Mouse (Mus musculus) ovary, postnatal 14 days (tissue): ENCODE measurements around the gene Hibadh.

ENCODE experiments used
- DNase-seq: peaks from one replicate; pipeline ENCODE4 v3.0.0; 2022; ENCODE audit warnings: low spot score

Hibadh gene

DNA sequence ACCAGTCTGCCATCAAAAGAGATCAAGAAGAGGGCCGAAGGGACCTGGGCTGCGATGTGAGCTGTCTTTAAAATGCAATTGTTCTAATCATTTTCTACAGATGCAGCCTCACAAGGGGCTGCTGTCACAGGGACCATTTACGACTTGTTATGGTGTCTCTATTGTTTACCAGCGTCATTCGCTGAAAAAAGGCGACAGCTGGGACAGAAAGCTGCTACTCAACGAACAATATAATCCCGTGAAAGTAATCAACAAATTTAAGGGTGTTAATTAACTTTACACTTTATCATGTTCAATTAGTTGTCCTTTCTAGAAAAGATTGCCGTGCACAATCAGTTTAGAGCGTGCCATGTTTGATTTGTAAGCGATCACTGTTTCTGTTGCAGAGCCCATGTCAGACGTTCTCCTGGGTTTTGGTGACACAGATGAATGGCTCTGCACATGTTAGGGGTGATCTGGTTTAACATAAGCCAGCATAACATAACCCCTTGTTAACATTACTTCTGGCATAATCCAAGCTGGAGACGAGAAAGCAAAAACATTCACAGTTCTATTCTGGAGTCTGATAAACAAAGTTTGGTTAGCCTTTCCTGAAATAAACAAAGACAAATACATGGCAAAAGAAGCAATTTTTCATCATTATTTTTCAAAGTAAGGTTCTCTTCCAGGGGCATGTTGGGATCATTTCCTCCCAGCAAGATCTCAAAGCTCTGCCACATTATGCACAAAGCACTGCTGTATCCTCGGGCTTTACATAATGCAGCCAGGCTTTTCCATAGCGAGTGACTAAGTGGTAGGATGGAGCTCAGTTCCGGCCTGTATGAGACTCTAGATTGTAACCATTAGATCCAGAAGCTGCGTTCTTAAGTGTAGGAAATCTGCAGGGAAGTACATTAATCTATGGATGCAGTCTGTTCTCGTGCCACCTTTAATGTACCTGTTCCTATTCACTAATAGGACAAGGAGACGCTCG is 72.6 kb downstream of the Hibadh start:
- DNase-seq: no peak

DNA sequence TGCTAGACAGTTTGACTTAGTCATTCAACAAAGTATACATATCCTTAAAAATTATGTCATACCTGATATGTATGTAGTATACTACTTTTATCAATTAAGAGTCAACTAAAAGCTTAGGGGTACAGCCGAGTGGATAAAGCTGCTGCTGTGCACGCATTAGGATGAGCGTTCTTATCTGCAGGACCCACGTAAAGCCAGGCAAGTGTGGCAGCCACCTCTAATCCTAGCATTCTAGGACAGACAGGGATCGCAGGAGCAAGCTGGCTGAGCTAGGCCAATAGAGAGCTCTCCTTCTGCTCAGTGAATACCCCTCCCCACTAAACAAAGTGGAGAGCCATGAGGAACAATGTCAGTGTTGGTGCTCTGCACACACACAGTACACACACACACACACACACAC is 75.0 kb downstream of the Hibadh start:
- no peak for DNase-seq

DNA sequence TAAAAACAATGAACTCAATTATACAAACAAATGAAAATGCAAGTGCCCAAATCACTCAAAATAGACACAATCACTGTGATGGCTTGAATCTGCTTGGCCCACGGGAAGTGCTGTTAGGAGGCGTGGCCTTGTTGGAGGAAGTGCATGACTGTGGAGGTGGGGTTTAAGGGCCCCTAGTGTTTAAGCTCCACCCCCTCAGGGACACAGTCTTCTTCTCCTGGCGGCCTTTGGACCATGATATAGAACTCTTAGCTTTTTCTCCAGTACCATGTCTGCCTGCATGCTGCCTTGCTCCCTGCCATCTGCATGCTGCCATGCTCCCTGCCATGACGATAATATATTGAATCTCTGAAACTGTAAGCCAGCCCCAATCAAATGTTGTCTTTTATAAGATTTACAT is 77.2 kb downstream of the Hibadh start:
- no peak for DNase-seq

DNA sequence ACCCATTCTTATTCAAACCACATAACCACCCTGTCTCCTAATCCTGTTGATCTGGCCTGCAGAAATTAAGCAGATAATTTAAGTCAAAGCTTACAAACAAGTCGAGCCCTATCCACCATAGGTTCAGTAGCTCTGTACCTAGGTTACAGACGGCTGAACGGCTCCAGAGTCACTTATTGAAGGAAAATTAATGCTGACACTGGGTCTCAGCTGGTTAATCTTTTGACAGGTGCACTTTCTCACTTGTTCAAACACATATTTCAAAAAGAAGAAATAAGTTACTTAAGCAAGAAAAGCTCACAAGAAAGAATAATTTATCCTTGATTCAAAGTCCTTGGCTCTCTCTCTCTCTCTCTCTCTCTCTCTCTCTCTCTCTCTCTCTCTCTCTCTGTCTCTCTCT is 81.1 kb downstream of the Hibadh start:
- no peak for DNase-seq

DNA sequence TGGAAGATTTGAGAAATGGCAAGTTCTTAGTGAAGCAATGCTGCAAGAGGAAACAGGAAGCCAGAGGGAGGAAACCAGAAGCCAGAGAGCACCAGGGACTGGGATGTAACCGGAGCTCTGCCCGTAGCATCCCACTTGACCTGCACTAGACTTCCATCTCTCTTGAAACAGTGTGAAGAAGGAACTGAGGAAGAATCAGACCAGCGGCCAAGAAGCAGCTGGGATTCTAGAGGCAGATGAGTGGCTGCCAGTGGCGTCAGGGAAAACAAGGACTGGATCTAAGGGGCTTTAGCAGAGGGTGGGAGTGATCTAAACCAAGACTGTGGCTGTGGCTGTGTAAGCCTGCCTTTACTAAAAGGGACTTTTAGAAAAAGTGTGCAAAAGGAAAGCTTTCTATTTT is 95.8 kb downstream of the Hibadh start:
- no peak for DNase-seq

DNA sequence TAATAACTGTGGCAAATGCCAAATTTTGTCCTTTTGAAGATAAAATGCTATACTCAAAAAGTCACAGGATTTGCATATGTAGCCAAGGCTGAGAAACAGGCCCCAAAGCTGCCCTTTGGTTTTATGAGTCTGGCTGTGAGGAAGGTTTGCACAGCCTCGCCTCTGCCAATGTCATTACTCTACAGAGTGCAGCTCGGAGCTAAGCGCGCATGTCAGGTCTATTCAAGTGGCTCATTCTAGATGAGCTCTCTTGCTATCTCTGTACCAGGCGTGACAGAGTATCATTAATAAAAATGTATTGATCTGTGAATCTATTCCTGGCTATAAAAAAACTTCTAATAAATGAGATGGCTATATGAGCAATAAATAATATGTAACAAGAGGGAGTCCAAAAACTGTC is 97.7 kb downstream of the Hibadh start:
- DNase-seq: no peak

DNA sequence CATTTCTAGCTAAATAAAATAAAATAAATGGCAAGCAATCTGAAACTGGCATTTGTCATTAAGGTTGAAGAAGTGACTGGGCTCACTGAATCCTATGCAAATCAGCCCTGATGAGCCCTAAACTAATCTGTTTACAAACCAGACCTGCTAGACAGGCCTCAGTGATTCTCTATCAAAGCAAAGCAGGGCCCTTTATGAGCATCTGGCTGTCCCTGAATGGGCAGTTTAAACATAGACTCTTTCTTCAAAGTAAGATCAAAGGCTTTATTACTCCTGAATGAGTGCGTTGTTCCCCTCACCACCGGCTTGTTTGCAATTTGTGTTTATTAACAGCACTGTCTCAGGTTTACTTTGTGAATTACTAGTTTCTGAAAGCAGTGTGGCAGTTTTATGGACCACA is 100.3 kb downstream of the Hibadh start:
- DNase-seq: no peak

DNA sequence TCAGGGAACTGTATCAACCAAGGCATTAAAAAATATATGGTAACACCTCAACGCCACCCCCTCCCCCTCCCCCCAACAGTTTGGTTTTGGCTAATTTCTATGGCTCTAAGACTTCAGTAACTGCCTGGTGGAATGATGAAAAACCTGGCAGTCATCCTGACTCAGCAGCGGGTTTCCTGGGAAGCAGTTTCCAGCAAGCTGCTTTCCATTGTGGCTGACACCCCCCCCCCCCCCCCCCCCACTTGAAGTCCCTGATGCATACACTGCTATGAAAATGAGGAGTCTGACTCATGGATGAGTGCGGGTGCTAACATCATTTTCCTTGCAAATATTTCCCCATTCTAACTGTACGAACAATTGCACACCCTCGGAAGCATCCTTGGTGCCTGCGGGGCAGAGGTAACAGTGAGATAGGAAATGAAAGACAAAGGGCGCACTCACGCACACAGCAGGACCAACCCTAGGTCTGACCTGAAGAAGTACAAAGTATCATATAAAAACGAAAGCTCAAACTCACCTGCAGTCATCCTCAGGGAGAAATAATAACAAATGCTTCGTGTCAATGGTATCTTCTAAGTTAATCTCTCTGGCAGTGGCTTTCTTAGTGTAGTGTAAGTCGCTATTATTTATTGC is 105.0 kb downstream of the Hibadh start:
- no peak for DNase-seq

DNA sequence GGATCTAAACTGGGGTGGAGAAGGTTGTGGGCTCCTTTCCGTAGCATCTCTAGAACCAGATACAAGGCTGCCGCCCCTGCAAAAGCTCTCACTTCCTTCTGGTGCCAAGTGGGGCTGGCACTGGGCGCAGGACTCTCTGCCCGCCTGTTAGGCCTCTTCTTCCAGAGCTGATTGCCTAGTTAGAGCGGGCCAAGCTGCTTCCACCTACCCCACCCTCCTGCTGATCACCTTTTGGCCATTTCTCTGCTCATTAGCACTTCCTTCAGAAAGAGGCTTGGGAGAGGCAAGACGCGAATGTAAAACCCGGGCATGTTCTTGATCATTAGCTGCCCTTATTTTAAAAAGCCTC is 108.1 kb downstream of the Hibadh start:
- no peak for DNase-seq

DNA sequence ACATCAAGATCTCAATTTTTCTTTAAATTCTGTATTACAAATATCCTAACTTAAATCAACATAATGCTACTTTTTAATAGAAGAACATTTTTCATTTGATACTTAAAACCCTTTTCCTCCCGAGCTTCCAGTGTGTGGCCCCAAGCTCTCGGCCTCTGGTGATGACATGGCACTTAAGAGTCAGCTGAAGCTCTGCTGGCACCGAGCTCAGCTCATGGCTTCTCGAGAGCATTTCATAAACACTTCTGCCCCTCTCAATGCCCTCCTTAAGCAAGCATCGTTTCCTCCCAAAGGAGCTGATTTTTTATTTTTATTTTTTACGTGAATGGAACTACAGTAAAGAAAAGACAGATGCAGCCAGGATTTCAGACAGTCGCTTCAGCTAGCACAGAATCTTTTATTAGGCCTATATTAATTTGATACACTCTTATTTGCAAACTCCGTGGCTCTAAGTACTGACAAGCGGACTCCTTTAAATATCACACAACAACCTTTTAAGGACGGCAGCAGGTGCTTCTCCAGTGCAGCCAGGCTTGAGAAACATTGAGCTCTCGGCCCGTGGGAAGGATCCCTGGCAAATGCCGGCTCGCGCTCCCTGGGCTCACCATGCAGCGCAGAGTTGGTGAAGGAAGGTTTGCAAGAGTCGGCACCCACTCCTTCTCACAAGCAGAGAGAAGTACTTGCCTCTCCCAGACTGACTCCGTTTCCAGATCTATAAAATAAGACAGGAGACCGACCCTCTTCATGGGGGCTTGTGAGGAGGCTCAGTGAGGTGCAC is 108.6 kb downstream of the Hibadh start:
- DNase-seq: no peak

DNA sequence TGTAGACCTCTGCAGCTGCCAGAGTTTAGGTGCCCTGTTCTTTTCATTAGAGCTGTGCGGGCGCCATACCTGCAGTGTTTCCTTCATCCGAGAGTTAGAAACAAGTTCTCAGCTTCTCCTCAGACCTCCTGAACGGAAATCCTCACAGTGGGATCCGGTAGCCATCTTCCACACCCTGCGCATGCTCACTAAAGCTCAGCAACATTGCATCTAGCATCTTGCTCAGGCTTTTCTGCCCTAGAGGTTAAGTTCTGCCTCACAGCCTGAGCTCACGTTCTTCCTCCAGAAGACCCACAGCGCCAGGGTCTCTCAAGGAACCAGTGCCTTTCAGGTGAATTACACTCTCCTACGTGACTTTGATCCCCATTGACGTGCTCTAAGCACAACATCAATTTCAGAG is 109.3 kb downstream of the Hibadh start:
- DNase-seq: no peak

DNA sequence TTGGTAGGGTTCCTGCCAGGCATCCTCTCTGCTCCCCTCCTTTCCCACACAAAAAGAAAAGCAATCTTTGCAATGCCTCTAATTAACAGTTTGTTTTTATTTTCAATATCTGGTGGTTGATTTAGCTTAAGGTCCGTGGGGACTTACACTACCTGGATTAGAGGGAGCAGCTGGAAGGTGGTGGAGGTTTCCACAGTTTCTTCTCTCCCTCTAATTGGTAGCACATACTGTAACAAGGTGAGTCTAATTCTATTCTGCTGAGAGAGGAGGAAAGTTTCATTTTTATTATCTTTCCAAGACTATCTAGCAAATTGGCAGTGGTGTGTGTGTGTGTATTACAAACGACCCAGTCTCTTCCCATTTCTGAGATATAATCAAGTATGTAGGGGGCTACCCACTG is 116.0 kb downstream of the Hibadh start:
- DNase-seq: no peak

DNA sequence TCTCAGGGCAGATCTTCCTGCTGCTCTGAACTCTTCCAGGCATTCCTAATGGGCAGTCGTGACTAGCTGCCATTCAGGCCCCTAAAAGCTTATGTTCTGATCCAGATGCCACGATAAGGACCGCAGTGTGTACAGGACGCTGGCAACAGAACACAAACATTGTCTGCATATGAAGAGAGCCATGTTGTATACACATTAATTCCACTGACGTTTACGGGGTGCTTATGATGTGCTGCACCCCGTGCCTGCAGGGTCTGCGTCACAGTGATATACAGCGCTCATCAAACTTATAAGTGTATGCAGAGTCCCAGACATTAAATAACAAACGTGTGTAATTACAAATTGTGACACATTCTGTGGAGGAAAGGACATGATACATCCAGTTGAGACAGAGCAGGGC is 121.5 kb downstream of the Hibadh start:
- DNase-seq: no peak

DNA sequence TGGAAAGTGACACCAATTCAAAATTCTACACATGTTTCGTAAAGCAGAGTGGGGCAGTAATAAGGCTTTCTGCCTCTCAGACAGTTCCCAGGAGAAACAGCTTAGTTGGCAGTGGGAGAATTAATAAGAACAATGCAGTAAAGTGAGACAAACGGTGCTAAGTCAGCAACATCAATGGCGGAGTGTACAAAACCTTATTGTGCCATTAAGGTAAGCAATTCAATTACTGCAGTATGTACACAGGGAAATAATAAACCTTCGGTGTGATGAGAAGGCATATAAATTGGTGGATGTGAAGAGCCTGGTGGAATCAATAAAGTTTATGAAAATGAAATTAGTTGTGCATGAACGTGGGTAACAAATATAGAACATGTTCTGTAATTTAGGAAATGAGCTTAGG is 122.9 kb downstream of the Hibadh start:
- DNase-seq: no peak

DNA sequence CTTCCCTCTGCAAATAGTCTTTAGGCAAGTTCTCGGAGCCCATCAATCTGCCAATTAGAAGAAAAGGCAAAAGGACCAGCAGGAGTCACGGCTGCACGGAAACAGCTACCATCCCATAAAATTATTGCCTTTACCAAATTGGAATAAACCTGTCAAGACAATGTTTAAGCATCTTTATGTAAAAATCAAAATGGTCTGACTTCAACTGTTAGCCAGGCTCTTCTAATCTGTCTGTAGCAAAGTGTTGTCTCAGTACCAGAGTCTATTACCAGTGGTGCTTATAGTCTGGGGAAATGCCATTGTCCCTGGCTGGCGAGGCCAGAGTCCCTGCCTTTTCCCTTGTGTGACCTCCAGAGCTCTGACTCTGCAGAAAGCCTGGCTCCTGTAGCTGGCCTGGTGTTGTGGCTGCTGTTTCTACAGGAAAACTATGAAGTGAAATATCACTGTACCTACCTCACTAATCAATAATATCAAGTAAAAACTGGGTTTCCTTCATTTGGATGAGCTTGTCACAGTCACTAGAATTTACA is 126.2 kb downstream of the Hibadh start:
- DNase-seq: no peak

DNA sequence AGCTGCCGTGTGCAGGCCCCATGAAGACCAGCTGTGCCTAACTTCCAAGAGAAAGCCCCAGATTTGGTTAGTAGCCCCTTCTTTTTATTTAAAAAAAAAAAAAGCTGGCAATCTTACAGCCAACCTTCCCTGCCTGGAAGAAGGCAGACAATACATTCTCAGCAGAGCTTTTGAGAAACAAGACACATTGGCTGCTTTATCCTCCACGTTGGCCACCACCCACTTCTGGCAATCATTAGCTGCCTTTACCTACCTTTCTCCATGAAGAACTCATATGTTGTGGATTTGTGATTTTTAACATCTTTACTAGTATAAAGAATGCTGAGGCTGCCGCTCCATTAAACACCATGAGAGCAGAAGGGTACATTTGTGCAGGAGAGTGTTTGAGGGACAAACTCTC is 131.4 kb downstream of the Hibadh start:
- DNase-seq: no peak

DNA sequence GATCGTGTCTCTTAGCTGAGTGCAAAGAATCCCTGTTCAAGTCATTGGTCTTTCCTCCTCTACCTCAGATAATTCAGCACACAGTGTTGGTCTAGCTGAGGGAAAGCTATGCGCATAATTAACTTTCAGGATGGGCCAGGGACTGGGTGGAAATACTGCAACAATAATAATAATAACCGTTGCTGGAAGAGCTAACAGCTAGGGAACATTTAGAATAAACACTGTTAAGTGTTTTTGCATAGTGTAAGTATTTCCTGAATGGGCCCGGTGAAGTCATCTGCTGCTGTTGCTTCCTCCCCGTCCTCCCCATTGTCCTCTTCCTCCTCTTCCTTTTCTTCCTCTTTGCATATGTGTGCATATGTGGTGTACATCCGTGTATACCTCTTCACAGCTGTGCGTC is 132.2 kb downstream of the Hibadh start:
- no peak for DNase-seq

DNA sequence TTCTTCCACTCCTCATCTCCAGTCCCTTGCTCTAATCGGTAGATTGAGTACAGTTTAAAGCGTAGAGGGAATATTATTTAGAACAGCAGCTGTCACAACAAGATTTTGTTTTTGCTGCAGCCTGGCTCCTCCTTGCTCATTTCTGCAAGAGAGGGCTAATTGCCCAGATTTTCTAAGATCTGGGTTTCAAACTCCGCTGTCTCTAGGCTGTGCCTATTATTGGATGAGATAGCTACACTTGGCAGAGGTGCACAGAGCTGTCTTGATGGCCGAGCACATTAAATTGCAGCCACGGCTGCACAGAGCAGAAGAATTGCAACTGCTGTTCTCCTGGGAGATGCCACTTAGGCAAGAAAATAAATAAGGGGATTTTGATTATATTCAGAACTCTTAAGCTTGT is 133.0 kb downstream of the Hibadh start:
- DNase-seq: peak; percentile 5

DNA sequence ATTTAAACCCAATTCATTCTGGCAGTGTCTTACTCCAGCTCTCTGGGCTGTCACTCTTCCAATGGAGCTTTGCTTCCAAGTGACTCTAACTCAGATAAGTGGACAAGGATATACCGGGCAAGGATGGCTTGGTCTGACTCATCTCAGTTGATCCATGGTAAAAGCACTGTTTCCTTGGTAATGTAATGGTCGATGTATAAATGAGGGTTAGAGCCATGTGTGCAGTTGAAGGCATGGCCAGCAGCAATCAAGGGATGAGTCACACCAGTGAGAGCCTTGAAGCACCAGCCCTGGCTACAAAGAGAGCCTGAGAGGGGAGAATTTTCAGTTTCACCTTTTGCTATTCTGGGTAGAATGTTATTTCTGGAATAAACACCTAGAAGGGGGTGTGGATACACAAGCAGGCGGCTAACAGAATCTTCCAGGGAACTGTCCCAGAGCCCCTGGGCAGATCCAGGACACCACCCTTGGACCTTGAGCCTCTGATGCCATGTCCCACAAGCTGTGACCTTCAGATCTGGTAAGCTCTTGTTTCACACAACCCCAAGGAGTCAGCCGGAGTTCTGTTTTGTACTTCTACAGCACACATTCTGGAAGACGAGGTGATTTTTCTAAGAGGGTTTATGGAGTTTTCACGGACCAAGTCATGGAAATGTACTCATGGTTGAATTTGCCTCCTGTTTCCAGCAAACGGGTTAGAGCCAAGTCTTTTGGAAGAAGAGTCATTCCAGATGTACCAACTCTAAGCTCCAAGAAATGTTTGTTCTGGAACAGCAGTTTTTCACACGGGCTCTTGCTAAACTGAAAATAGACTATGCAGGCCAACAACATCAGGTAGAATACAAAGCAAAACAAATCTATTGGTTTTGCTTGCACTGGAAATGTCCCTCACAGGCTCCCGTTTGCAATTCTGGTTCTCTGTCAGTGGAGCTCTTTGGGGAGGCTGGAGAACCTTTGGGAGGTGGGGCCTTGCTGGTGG is 134.1 kb downstream of the Hibadh start:
- DNase-seq: no peak

DNA sequence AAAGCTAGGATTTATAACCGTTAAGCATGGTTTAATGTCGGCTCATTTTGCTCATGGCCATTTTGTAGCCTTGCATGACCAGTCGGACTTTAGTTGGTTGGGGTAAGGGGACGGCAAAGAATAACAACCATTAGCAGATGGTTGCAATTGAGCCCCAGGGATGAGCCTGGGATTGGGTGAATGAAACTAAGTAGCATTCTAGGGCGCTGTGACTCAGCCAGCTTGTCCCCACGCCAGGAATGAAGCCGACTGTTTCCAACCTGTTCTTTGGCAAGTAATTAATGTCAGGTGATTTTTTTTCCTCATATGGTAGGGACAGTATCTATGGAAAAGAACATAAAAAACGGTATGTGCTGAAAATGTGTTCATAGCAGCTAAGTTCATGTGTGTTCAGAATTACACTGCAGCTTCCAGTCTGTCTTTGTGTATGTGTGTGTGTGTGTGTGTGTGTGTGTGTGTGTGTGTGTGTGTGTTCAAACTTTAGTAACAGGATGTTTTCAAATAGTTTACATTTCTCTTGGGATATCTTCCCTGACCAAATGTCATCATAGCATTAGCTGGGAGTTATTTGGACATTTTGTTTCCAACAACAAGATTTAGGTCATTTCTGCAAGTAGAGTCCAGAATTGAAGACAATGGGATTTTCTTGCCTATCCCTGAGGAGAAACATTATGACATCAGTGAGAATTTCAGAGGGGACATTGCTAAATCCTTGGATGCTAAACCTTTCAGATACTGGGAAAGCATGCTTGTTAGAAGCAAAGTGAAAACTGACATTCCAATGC is 135.3 kb downstream of the Hibadh start:
- peak; percentile 7 for DNase-seq

DNA sequence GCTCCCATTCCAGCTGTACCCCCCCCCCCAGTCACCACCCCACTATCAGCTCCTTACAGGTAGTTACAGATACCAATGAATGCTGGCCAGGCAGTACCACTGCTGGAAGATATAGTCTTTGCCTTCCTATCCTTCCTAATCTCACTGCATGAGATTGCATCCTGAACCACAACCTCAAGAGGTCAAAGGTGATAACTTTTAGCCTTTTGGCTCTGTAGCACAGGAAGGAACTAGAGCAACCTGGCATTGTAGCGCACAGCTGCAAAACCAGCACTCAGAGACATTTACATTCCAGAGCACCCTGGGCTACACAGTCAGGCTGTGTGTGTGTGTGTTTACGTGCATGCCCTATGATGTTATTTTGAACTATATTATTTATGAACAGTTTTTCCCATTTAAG is 137.2 kb downstream of the Hibadh start:
- no peak for DNase-seq
